Comparison of ENCODE assay signal across 14 mouse cellular contexts in genomic region chr10:34221909-34222620, GRCm38 (mm10). TPM values are rescaled to one million over a fixed set of nuclear protein-coding genes. Genes with fewer than 3 reads are reported as not detected.
DNase-seq lines count a peak whose midpoint lies in the region; ATAC-seq and TF ChIP-seq lines count a peak whose summit lies in the region.
"Had no signal": no experiment of that assay in that cellular context is flagged by ENCODE, and none has a peak within 500 bp of the region (broad histone marks: within the 10 kb centered on the region; RNA-seq: fewer than 3 reads in every experiment).

No protein-coding gene starts in this region.

- TF ChIP-seq EP300 in heart, adult 2 months (IDR thresholded peaks at IDR 0.05; ENCODE audit: insufficient read depth, low read depth, low read length): no peak
- TF ChIP-seq EP300 in ES-Bruce4 (IDR thresholded peaks at IDR 0.05; ENCODE audit: insufficient read depth, low read depth, low read length): no peak

- peaks cover 11% of the 10 kb centered on the region for H3K4me1 ChIP-seq in heart, embryonic 12.5 days (replicated peaks)
- peaks cover 1% of the 10 kb centered on the region; the same call in 1 of the 2 replicates for H3K4me1 ChIP-seq in heart, adult 2 months (ENCODE audit: control insufficient read depth, insufficient read depth, low read length)
- no peaks in the 10 kb centered on the region for H3K4me1 ChIP-seq in kidney, postnatal 0 days (replicated peaks; ENCODE audit: insufficient read depth, low read length)
- peaks cover 8% of the 10 kb centered on the region for H3K4me1 ChIP-seq in ES-Bruce4 (ENCODE audit: control insufficient read depth, insufficient read depth, low read length)
- no peaks in the 10 kb centered on the region for H3K4me1 ChIP-seq in intestine, embryonic 16.5 days (ENCODE audit: control insufficient read depth, insufficient read depth, low read length)
- no peaks in the 10 kb centered on the region for H3K4me1 ChIP-seq in forebrain, embryonic 10.5 days
- H3K4me1 ChIP-seq: hindbrain, embryonic 15.5 days had no signal

- TF ChIP-seq CTCF in heart, adult 2 months (IDR thresholded peaks at IDR 0.05): no peak
- no peak for TF ChIP-seq CTCF in kidney, postnatal 0 days (IDR thresholded peaks at IDR 0.05; ENCODE audit: low read depth)
- TF ChIP-seq CTCF in ES-Bruce4 (IDR thresholded peaks at IDR 0.05; ENCODE audit: low read depth, low read length): no peak

- no peaks in the 10 kb centered on the region for H3K79me2 ChIP-seq in heart, adult 2 months (replicated peaks; ENCODE audit: control insufficient read depth, insufficient read depth, low read length)

- DNase-seq in heart, adult 2 months: no peak
- peak; percentile 71 for DNase-seq in kidney, postnatal 0 days (ENCODE audit: low spot score)
- no peak for DNase-seq in kidney, adult 11 months
- DNase-seq in forebrain, embryonic 10.5 days (ENCODE audit: extremely low spot score, low spot score): no peak
- DNase-seq: cerebellum, adult 2 months; embryo, embryonic 11 days; right cerebral cortex, adult 18-20 months; thymus, postnatal 4 days had no signal

- H3K4me3 ChIP-seq in heart, embryonic 12.5 days: no peak overlapping the region
- H3K4me3 ChIP-seq in heart, adult 2 months: no peak overlapping the region
- no peak overlapping the region for H3K4me3 ChIP-seq in kidney, postnatal 0 days (replicated peaks; ENCODE audit: low read depth, low read length)
- no peak overlapping the region for H3K4me3 ChIP-seq in ES-Bruce4 (ENCODE audit: low read depth, low read length)
- H3K4me3 ChIP-seq in intestine, embryonic 16.5 days (ENCODE audit: low read length): no peak overlapping the region
- H3K4me3 ChIP-seq in forebrain, embryonic 10.5 days: no peak overlapping the region
- H3K4me3 ChIP-seq: erythroblast, embryonic 14.5 days; hindbrain, embryonic 15.5 days had no signal

- TF ChIP-seq POLR2A in heart, adult 2 months (IDR thresholded peaks at IDR 0.05; ENCODE audit: insufficient read depth, low read depth, low read length): no peak
- no peak for TF ChIP-seq POLR2A in ES-Bruce4 (IDR thresholded peaks at IDR 0.05; ENCODE audit: insufficient read depth, low read length)

- no peak overlapping the region for H3K4me2 ChIP-seq in heart, embryonic 12.5 days
- H3K4me2 ChIP-seq in kidney, postnatal 0 days (ENCODE audit: low read length): no peak overlapping the region
- H3K4me2 ChIP-seq in intestine, embryonic 16.5 days (ENCODE audit: low read depth, low read length): no peak overlapping the region
- H3K4me2 ChIP-seq: hindbrain, embryonic 15.5 days had no signal

- no peak overlapping the region for H3K9ac ChIP-seq in heart, embryonic 12.5 days
- no peak overlapping the region for H3K9ac ChIP-seq in heart, adult 2 months (ENCODE audit: low read depth, low read length)
- no peak overlapping the region for H3K9ac ChIP-seq in kidney, postnatal 0 days (ENCODE audit: low read depth, low read length)
- no peak overlapping the region for H3K9ac ChIP-seq in ES-Bruce4 (ENCODE audit: low read depth, poor library complexity, severe bottlenecking)
- H3K9ac ChIP-seq in intestine, embryonic 16.5 days (ENCODE audit: low read depth, low read length): no peak overlapping the region
- H3K9ac ChIP-seq: hindbrain, embryonic 15.5 days; liver, embryonic 14.5 days had no signal

- no peaks in the 10 kb centered on the region for H3K9me3 ChIP-seq in heart, embryonic 12.5 days (replicated peaks)
- H3K9me3 ChIP-seq in kidney, postnatal 0 days (replicated peaks; ENCODE audit: low read length): no peaks in the 10 kb centered on the region
- no peaks in the 10 kb centered on the region for H3K9me3 ChIP-seq in ES-Bruce4 (replicated peaks; ENCODE audit: control insufficient read depth, insufficient read depth, low read length, poor library complexity, severe bottlenecking)
- no peaks in the 10 kb centered on the region for H3K9me3 ChIP-seq in intestine, embryonic 16.5 days (ENCODE audit: control insufficient read depth, low read length)
- no peaks in the 10 kb centered on the region for H3K9me3 ChIP-seq in forebrain, embryonic 10.5 days
- H3K9me3 ChIP-seq: hindbrain, embryonic 15.5 days had no signal

- intact Hi-C loops in heart, adult 2 months (cut with DNase I): no loop called here

- no peak overlapping the region for H3K27ac ChIP-seq in heart, embryonic 12.5 days (ENCODE audit: poor library complexity, severe bottlenecking)
- no peak overlapping the region for H3K27ac ChIP-seq in heart, adult 2 months
- no peak overlapping the region for H3K27ac ChIP-seq in kidney, postnatal 0 days
- H3K27ac ChIP-seq in ES-Bruce4 (ENCODE audit: insufficient read depth, low read length): peak overlapping the region; percentile 49; the same call in 1 of the 2 replicates
- H3K27ac ChIP-seq in intestine, embryonic 16.5 days (ENCODE audit: low read length): no peak overlapping the region
- H3K27ac ChIP-seq in forebrain, embryonic 10.5 days: no peak overlapping the region
- H3K27ac ChIP-seq: hindbrain, embryonic 15.5 days; liver, embryonic 14.5 days had no signal

- peak; percentile 67; the same call in 1 of the 2 replicates for ATAC-seq in heart, embryonic 12.5 days (ENCODE audit: insufficient number of reproducible peaks, low FRiP score)
- no peak for ATAC-seq in kidney, postnatal 0 days (replicated peaks; ENCODE audit: low FRiP score, low read depth)
- ATAC-seq in intestine, embryonic 16.5 days: peak; percentile 48; the same call in 1 of the 2 replicates

- H3K36me3 ChIP-seq in heart, embryonic 12.5 days: no peaks in the 10 kb centered on the region
- H3K36me3 ChIP-seq in heart, adult 2 months (ENCODE audit: control insufficient read depth, insufficient read depth, low read length): no peaks in the 10 kb centered on the region
- no peaks in the 10 kb centered on the region for H3K36me3 ChIP-seq in kidney, postnatal 0 days (ENCODE audit: insufficient read depth, low read length)
- H3K36me3 ChIP-seq in ES-Bruce4 (ENCODE audit: control insufficient read depth, insufficient read depth, low read length, poor library complexity, severe bottlenecking): no peaks in the 10 kb centered on the region
- no peaks in the 10 kb centered on the region for H3K36me3 ChIP-seq in intestine, embryonic 16.5 days (ENCODE audit: control insufficient read depth, insufficient read depth, low read length)
- no peaks in the 10 kb centered on the region for H3K36me3 ChIP-seq in forebrain, embryonic 10.5 days (replicated peaks)
- H3K36me3 ChIP-seq: hindbrain, embryonic 15.5 days had no signal

- WGBS in heart, embryonic 12.5 days: 49% methylated on average over 3 of the region's 3 CpGs
- 50% methylated on average over 3 of the region's 3 CpGs for WGBS in heart, adult 2 months
- 47% methylated on average over 3 of the region's 3 CpGs for WGBS in kidney, postnatal 0 days
- 53% methylated on average over 3 of the region's 3 CpGs for WGBS in intestine, embryonic 16.5 days
- 82% methylated on average over 3 of the region's 3 CpGs for WGBS in forebrain, embryonic 10.5 days

- no peaks in the 10 kb centered on the region for H3K27me3 ChIP-seq in heart, embryonic 12.5 days (replicated peaks)
- H3K27me3 ChIP-seq in heart, adult 2 months (ENCODE audit: control insufficient read depth, insufficient read depth, low read length): no peaks in the 10 kb centered on the region
- H3K27me3 ChIP-seq in kidney, postnatal 0 days (ENCODE audit: insufficient read depth, low read length): no peaks in the 10 kb centered on the region
- H3K27me3 ChIP-seq in ES-Bruce4 (ENCODE audit: control insufficient read depth, insufficient read depth, low read length, poor library complexity, severe bottlenecking): no peaks in the 10 kb centered on the region
- H3K27me3 ChIP-seq in intestine, embryonic 16.5 days (replicated peaks; ENCODE audit: control insufficient read depth, insufficient read depth, low read length): no peaks in the 10 kb centered on the region
- no peaks in the 10 kb centered on the region for H3K27me3 ChIP-seq in forebrain, embryonic 10.5 days (ENCODE audit: poor library complexity, severe bottlenecking)
- H3K27me3 ChIP-seq: hindbrain, embryonic 15.5 days had no signal

RNA-seq across cellular contexts. Expression of gene Dse, which starts 14.6 kb away (rescaled TPM):
- 19.9 and 22.0 TPM in 2 replicates for polyA plus RNA-seq in heart, embryonic 12.5 days (2016; fragmentation: Nextera tagmentation; extraction: Ambion mirVana)
- 1 to 10 TPM; 4.3 to 5.0 TPM for total RNA-seq in heart, adult 2 months (2021)
- polyA plus RNA-seq in heart, adult 2 months (2012; rRNA removed): 3.2 and 5.2 TPM in 2 replicates
- polyA plus RNA-seq in kidney, postnatal 0 days (2015; fragmentation: Nextera tagmentation; extraction: Ambion mirVana): 17.4 and 19.1 TPM in 2 replicates
- 51.4 and 59.1 TPM in 2 replicates for polyA plus RNA-seq in ES-Bruce4 (2011; ENCODE audit: insufficient read depth, insufficient read length, low read depth, missing spikeins)
- 13.6 and 14.8 TPM in 2 replicates for polyA plus RNA-seq in intestine, embryonic 16.5 days (2015; fragmentation: Nextera tagmentation; extraction: Ambion mirVana)
- polyA plus RNA-seq in forebrain, embryonic 10.5 days (2016; fragmentation: Nextera tagmentation; extraction: Ambion mirVana): 17.9 and 21.0 TPM in 2 replicates
- polyA plus RNA-seq: erythroblast, embryonic 14.5 days had no signal

RNA-seq across cellular contexts. Expression of gene Tspyl1, which starts 59.9 kb away (rescaled TPM):
- 81.2 and 85.1 TPM in 2 replicates for polyA plus RNA-seq in heart, embryonic 12.5 days (2016; fragmentation: Nextera tagmentation; extraction: Ambion mirVana)
- total RNA-seq in heart, adult 2 months (2021): 10 to 100 TPM; 57.0 to 64.4 TPM
- 30.6 and 55.3 TPM in 2 replicates for polyA plus RNA-seq in heart, adult 2 months (2012; rRNA removed)
- polyA plus RNA-seq in kidney, postnatal 0 days (2015; fragmentation: Nextera tagmentation; extraction: Ambion mirVana): 70.1 and 74.9 TPM in 2 replicates
- polyA plus RNA-seq in ES-Bruce4 (2011; ENCODE audit: insufficient read depth, insufficient read length, low read depth, missing spikeins): 35.3 and 36.8 TPM in 2 replicates
- polyA plus RNA-seq in intestine, embryonic 16.5 days (2015; fragmentation: Nextera tagmentation; extraction: Ambion mirVana): 49.2 and 51.2 TPM in 2 replicates
- polyA plus RNA-seq in forebrain, embryonic 10.5 days (2016; fragmentation: Nextera tagmentation; extraction: Ambion mirVana): 53.7 and 56.8 TPM in 2 replicates
